Mouse (Mus musculus) gastrocnemius, postnatal 36 days (tissue): ENCODE measurements around the gene Casz1. TPM values are rescaled to one million over a fixed set of nuclear protein-coding genes. Genes with fewer than 3 reads are reported as not detected.

Experiments used
- DNase-seq, 2 experiments: peaks; one replicate each; pipeline ENCODE4 v3.0.0; 2022
- intact Hi-C: fragments of 180-260 bp; cut with DNase I; formaldehyde crosslinking; loops from one replicate; pipeline ENCODE4 v1.15.1; 2025
- total RNA-seq, 2 experiments: library from RNA; stranded (reverse); gene quantifications; 2 replicates each; pipeline ENCODE4 v1.2.3; 2021

The Casz1 gene
- total RNA-seq, 2 experiments from 2014 or later: 24.8 to 45.6 TPM

- no peak for DNase-seq
- intact Hi-C loops: no loop called here
Measured at GRCm38 (mm10) chr4:148896125-148896524, 91.9 kb downstream of the Casz1 start.

- intact Hi-C loops: loop anchor here (2.0 to 5.0 kb wide), 2 partner anchors 93 to 157 kb away; no protein-coding TSS in a partner anchor
- no peak for DNase-seq
Measured at GRCm38 (mm10) chr4:148899927-148900294, 95.7 kb downstream of the Casz1 start.

GRCm38 (mm10) chr4:148900295-148901211 is 96.3 kb downstream of the Casz1 start:
- peak; percentile 51 to 55 for DNase-seq
- intact Hi-C loops: loop anchor here (2.0 to 5.0 kb wide), 2 partner anchors 93 to 158 kb away; no protein-coding TSS in a partner anchor

GRCm38 (mm10) chr4:148901275-148902052 is 97.2 kb downstream of the Casz1 start:
- DNase-seq: no peak
- intact Hi-C loops: loop anchor here (2.0 to 5.0 kb wide), 2 partner anchors 94 to 159 kb away; no protein-coding TSS in a partner anchor

- peak; percentile 43 to 48 for DNase-seq
- intact Hi-C loops: loop anchor here (5.0 kb wide), 1 partner anchor 96 kb away; no protein-coding TSS in a partner anchor
Measured at GRCm38 (mm10) chr4:148902919-148903727, 98.9 kb downstream of the Casz1 start.

GRCm38 (mm10) chr4:148905295-148905694 is 101.1 kb downstream of the Casz1 start:
- DNase-seq: no peak
- intact Hi-C loops: no loop called here

GRCm38 (mm10) chr4:148906806-148907205 is 102.6 kb downstream of the Casz1 start:
- no peak for DNase-seq
- intact Hi-C loops: no loop called here

GRCm38 (mm10) chr4:148908214-148908681 is 104.0 kb downstream of the Casz1 start:
- intact Hi-C loops: no loop called here
- no peak for DNase-seq

- intact Hi-C loops: no loop called here
- no peak for DNase-seq
Measured at GRCm38 (mm10) chr4:148908760-148909510, 104.7 kb downstream of the Casz1 start.

- no peak for DNase-seq
- intact Hi-C loops: no loop called here
Measured at GRCm38 (mm10) chr4:148909566-148909965, 105.3 kb downstream of the Casz1 start.

GRCm38 (mm10) chr4:148912134-148912533 is 107.9 kb downstream of the Casz1 start:
- DNase-seq: no peak
- intact Hi-C loops: no loop called here

GRCm38 (mm10) chr4:148912826-148913590 is 108.8 kb downstream of the Casz1 start:
- intact Hi-C loops: no loop called here

GRCm38 (mm10) chr4:148914863-148915622 is 110.8 kb downstream of the Casz1 start:
- DNase-seq: peak in 1 of 2 experiments; percentile 56
- intact Hi-C loops: loop anchor here (2.0 kb wide), 1 partner anchor 110 kb away; the partner anchor contains the start of gene Casz1

More at GRCm38 (mm10) chr4:148912826-148913590, 108.8 kb downstream of the Casz1 start:
- no peak for DNase-seq

- DNase-seq: no peak
- intact Hi-C loops: loop anchor here (2.0 kb wide), 1 partner anchor 111 kb away; the partner anchor contains the start of gene Casz1
Measured at GRCm38 (mm10) chr4:148915849-148916248, 111.6 kb downstream of the Casz1 start.

GRCm38 (mm10) chr4:148918707-148919447 is 114.6 kb downstream of the Casz1 start:
- no peak for DNase-seq
- intact Hi-C loops: no loop called here

GRCm38 (mm10) chr4:148920610-148921009 is 116.4 kb downstream of the Casz1 start:
- intact Hi-C loops: no loop called here
- no peak for DNase-seq

- intact Hi-C loops: no loop called here
- no peak for DNase-seq
Measured at GRCm38 (mm10) chr4:148922221-148922700, 118.0 kb downstream of the Casz1 start.
